Mouse (Mus musculus): ENCODE data around the gene Als2cr12.
"Not testable (repeated sequence)": the region's sequence is repeated elsewhere in the genome, so short reads cannot be mapped to it uniquely, and the experiment has no call there.

Gene Als2cr12

GRCm38 (mm10) chr1:58678412-58678811, 17.4 kb downstream of the Als2cr12 start:
- DNase-seq = not testable (repeated sequence)

DNA sequence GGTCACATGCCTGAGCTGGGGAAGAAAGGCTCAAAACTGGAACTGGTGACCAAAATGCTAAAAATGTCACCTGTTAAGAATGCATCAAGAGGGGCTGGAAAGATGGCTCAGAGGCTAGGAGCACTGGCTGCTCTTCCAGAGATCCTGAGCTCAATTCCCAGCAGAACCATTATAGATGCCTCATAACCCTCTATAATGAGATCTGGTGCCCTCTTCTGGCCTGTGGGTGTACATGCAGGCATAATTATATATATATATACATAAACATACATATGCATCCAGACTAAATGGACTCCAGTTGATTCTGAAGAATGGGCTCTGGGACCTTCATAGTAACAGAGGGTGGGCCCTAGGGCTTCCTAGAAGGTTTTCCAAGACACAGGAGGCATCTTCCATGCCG, 18.2 kb downstream of the Als2cr12 start:
- peak; percentile 61 for DNase-seq

- DNase-seq = no peak
These were observed 20.8 kb downstream of the Als2cr12 start for GRCm38 (mm10) chr1:58675011-58675410.

DNA sequence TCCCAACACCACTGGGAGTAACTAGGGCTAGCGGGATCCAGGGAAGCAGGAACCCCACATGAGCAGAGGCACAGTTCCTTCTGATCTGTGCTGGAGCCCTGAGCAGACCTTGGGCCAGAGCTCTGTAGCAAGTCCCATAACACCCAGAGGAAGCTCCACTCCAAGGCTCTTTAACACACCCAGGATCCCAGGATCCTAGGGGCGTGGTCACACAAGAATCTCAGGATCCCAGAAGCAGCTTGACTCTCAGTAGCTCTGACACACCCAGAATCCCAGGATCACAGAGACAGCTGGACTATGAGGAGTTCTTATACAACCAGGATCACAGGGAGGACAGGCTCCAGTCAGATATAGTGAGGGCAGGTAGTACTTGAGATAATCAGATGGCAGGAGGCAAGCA, 23.7 kb downstream of the Als2cr12 start:
- no peak for DNase-seq

GRCm38 (mm10) chr1:58669635-58670034, 26.2 kb downstream of the Als2cr12 start:
- not testable (repeated sequence) for DNase-seq

DNA sequence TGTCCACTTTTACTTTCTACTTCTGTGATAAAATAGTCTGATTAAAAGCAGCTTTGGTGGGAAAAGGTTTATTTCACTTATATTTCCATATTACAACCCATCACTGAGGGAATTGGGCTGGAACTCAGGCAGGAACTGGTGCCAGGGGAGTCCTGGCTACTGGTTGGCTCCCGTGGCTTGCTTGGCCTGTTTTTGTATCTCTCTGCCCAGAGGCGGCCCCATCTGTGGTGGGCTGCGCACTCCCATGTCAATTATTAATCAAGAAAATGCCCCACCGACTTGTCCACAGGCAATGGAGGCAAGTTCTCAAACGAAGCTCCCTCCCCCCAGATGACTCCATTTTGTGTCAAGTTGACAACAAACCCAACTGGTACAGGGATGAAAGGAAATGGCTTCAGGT, 27.6 kb downstream of the Als2cr12 start:
- DNase-seq = no peak

GRCm38 (mm10) chr1:58663365-58663764, 32.4 kb downstream of the Als2cr12 start:
- not testable (repeated sequence) for DNase-seq

DNA sequence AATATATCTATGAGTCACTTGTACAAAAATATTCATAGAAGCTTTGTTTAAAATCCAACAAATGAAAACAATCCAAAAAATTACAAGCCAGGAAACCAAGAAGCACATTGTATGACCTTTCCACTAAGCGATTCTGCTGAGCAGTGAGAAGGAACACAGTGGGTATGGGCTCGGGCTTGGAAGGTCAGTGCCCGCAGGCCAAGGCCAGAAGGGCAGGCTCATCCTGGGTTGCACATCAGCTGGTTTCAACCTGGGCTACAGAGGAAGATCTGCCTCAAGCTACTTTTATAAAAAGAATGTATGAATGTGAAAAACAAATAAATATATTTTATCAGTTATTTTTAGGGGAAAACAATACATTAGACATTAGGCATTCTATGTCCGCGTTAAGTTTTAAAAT, 33.1 kb downstream of the Als2cr12 start:
- DNase-seq = not testable (repeated sequence)

DNA sequence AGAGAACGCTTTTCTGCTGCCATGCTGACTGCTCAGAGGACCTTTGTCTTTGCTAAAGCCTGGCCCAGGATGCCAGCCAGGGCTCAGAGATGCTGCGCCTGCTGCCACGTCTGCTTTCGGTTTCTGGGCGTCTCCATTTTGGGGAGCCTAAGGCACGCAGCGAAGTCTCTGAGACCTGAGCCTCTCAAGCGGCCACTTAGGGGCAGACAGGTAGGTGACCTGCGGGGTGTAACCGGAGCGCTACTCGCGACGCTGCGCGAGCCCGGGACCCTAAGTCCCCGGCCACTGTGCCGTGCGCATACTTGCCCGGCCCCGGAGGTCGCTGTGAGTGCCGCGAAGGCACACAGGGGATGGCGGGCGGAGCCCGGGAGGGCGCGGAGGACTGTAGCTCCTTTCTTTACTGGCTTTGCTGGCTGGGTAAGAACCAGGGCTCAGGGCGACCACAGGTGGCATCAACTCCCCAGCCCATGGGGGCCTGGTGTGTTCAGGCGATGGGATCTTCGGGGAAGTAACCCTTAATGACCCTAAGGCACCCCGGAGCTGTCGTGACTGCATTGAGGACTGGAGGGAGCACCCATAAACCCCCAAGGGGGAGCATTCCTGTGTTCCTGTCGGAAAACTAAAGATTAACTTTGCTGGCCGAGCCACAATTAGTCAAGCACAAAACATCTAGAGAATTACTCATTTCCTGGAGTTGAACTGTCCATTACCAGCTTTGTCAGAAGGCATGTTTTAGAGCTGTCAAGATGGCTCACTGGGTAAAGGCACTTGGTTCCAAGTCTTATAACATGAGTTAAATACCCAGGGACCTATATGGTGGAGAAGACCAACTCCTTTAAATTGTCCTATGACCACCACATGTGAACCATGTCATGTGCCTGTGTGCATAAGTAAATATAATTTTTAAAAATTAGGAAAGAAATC, 43.0 kb downstream of the Als2cr12 start:
- peak; percentile 76 for DNase-seq

- DNase-seq = not testable (repeated sequence)
These were observed 44.0 kb downstream of the Als2cr12 start for GRCm38 (mm10) chr1:58651571-58652456.

GRCm38 (mm10) chr1:58628847-58629246, 66.9 kb downstream of the Als2cr12 start:
- DNase-seq = not testable (repeated sequence)

- DNase-seq = peak; percentile 58
These were observed 73.6 kb downstream of the Als2cr12 start for GRCm38 (mm10) chr1:58621996-58622748.

DNA sequence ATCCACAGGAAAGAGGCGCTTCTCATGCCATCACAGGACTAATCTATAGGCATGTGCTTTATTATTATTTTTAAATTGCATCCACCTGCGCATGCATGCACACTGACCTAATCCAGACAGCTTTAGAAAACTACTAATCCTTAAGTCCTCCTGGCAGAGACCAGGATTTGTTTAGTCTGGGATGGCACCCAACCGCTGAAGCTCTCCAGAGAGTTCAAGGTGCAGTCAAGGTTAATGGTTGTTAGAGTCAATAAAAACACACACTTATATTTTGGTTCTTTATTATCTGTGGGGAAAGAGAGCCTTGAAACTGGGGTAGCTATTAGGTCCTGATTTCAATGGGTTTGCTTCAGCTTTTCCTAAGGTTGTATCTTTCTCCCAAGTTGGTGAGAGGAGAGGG, 74.5 kb downstream of the Als2cr12 start:
- no peak for DNase-seq

- no peak for DNase-seq
These were observed 77.0 kb downstream of the Als2cr12 start for GRCm38 (mm10) chr1:58618766-58619165.

DNA sequence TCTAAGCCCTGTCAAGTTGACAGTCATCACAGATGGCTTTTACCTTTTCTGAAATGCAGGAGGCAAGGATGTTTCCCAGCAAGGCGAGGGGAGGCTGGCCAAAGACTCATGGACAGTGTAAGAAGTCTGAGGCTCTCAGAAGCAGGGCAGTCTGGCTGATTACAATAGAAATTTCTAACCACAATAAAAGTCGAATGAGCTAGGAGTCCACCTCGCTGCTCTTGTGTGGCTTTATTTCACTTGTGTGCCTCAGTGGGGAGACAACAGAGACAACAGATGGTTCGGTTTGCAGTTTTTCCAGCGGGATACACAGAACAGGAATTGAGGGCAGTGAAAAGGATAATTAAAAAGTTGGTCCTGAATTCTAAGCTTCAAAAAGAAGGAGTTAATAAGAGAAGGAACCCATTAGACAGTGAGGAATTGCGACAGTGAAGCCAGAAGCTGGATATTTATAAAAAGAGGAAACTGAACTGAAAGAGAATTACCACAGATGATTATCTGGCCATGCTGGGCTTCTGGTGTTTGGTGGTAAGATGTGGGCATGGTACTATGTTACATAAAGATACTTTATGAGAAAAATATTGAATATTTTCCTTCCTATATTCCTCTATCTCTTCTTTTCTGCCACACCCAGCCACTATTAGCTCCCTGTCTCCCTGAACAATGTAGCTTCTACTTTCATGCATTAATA, 77.7 kb downstream of the Als2cr12 start:
- no peak for DNase-seq

DNA sequence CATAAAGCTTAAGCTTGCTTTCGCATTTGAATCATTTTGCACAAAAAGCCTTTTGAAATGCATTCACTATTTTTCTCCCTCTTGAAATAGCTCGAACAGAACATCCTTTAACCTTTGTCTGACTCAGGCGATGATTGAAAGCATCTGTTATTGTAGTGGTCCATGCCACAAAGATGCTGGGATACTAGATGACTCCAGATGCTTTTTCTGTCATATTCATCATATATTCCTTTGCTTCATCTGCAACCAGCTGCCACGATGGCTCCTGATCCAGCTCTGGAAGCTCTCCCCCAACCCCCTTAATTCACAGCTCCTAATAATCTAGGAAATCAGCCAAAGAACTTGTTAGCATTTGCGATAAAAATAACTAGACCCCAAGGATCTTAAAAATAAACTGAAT, 78.7 kb downstream of the Als2cr12 start:
- DNase-seq = no peak

GRCm38 (mm10) chr1:58616176-58616575, 79.6 kb downstream of the Als2cr12 start:
- no peak for DNase-seq

- no peak for DNase-seq
These were observed 80.6 kb downstream of the Als2cr12 start for GRCm38 (mm10) chr1:58615146-58615545.

DNA sequence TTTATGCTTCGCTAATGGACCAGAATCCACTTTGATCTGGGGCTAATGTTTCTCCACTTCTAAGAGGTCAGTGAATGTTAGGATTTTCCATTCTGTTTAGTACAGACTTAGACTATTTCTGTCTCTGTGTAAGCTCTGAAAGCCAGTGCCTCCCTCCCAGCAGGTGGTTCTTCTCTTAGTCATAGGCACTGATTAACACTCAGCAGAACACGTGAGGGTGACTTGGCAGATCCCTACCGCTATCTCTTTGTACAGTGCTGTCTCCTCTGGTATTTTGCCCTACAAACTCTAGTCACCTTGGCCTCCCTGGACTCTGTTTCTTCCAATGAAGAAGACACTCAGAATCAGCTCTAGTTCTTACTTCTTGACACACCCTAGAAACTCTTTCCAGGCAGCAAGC, 81.4 kb downstream of the Als2cr12 start:
- peak; percentile 42 for DNase-seq

DNA sequence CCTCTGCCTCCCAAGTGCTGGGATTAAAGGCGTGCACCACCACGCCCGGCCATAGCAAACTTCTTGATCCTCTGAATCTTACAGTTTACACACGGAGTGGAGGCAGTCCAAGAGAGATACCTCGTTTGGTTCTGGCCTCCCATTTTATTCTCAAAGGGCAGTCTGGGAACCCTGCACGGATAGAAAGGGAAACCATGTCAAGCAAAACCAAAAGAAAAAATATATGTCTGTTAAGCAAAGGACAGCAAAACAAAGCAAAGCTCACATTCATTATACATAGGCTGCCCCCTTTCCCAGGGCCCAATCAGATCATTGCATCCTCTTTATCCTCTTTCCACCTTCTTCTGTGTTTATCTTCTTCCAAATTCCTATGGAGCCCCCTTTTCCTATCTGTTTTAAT, 82.0 kb downstream of the Als2cr12 start:
- DNase-seq = no peak

GRCm38 (mm10) chr1:58610611-58611010, 85.2 kb downstream of the Als2cr12 start:
- DNase-seq = no peak

DNA sequence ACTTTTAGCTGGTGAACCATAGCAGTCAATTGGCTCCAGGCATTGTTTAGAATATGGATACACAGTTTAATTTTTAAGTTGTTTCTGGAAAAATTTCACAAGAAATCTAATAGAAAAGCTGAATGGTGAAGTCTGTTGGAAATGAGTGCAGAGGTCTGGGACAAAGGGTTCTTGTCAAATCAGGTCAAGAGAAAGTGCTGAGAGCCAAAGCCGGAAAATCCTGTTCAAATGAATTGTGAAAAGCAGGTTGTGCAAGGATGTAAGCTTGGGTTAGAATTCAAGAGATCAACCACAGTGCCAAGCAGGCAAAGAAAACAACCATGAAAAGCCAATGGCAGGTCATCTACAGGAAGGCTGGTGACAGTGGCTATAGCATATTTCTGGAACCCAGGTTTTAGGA, 85.6 kb downstream of the Als2cr12 start:
- DNase-seq = peak; percentile 46

Data from lung, postnatal 10 days (tissue).